Mouse (Mus musculus) liver, embryonic 15.5 days (tissue): ENCODE data around the gene Tlk1. TPM values are rescaled to one million over a fixed set of nuclear protein-coding genes. Genes with fewer than 3 reads are reported as not detected.
A peak's percentile ranks its signal among the peaks of the same experiment; 100 is the strongest.

Experiments used
- ATAC-seq: fragments of 200-750 bp; cut with Nextera tagmentation; 2 replicates; pipeline ENCODE4 v1.8.0; 2017; ENCODE audit warnings: moderate number of reproducible peaks, mild to moderate bottlenecking, moderate library complexity; ENCODE audit not compliant: insufficient read depth
- H3K27ac ChIP-seq: fragments of 300-500 bp; sonication (generic); replicated peaks from 2 replicates; pipeline ENCODE4 v1.5.1; 2015; ENCODE audit warnings: mild to moderate bottlenecking, inconsistent platforms
- H3K27me3 ChIP-seq: fragments of 300-500 bp; sonication (generic); 2 replicates; pipeline ENCODE4 v1.6.1; 2015; ENCODE audit warnings: mild to moderate bottlenecking, inconsistent platforms
- H3K36me3 ChIP-seq: fragments of 300-500 bp; sonication (generic); replicated peaks from 2 replicates; pipeline ENCODE4 v1.6.1; 2015; ENCODE audit warnings: moderate library complexity, mild to moderate bottlenecking, inconsistent platforms
- H3K4me1 ChIP-seq: fragments of 300-500 bp; sonication (generic); replicated peaks from 2 replicates; pipeline ENCODE4 v1.6.1; 2015; ENCODE audit warnings: inconsistent platforms
- H3K4me2 ChIP-seq: fragments of 300-500 bp; sonication (generic); 2 replicates; pipeline ENCODE4 v1.6.1; 2015; ENCODE audit warnings: moderate library complexity, mild to moderate bottlenecking, inconsistent platforms
- H3K4me3 ChIP-seq: fragments of 300-500 bp; sonication (generic); replicated peaks from 2 replicates; pipeline ENCODE4 v1.5.1; 2015; ENCODE audit warnings: mild to moderate bottlenecking, inconsistent platforms
- H3K9ac ChIP-seq: fragments of 300-500 bp; sonication (generic); 2 replicates; pipeline ENCODE4 v1.6.1; 2015; ENCODE audit warnings: moderate library complexity, mild to moderate bottlenecking, inconsistent platforms
- H3K9me3 ChIP-seq: fragments of 300-500 bp; sonication (generic); replicated peaks from 2 replicates; pipeline ENCODE4 v1.6.1; 2016; ENCODE audit warnings: inconsistent platforms
- WGBS: fragments of 180-500 bp; shearing (Covaris S2); methylation state at CpG from one replicate; pipeline ENCODE4 v1.1.7; 2015; ENCODE audit warnings: mixed read lengths; ENCODE audit not compliant: insufficient replicate concordance; 5-methylcytosine and 5-hydroxymethylcytosine counted together
- polyA plus RNA-seq: library from polyadenylated mRNA; unstranded; fragments of >200 nt; fragmentation: Nextera tagmentation; extraction: Ambion mirVana; gene quantifications from 2 replicates; pipeline ENCODE4 v1.2.1, GENCODE M21; 2015

Tlk1 gene
- polyA plus RNA-seq, 1 experiment from 2014 or later: 30.1 TPM

DNA sequence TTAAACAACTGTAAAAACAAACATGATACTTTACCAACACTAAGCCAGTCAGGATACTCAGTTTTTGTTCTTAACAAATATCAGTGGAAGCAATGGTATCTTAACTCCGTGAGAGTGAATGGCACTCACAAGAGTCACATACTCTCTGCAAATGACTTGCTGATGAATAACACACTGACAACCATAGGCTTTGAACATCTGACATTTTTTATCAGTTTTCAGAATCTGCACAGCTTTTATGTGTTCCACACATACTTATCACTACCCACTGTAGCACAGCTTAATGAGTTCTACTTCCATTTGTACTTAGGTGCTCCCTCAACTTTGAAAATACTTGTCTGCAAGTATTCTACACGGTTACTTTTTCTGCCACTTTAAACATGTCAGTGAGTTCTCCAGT lies 35.3 kb downstream of the Tlk1 start:
- Histone ChIP-seq H3K36me3 (peaks cover 30% of the 10 kb centered on the region), H3K9ac (no peak overlapping the region)
- 83% methylated on average over 2 of the region's 2 CpGs for WGBS

DNA sequence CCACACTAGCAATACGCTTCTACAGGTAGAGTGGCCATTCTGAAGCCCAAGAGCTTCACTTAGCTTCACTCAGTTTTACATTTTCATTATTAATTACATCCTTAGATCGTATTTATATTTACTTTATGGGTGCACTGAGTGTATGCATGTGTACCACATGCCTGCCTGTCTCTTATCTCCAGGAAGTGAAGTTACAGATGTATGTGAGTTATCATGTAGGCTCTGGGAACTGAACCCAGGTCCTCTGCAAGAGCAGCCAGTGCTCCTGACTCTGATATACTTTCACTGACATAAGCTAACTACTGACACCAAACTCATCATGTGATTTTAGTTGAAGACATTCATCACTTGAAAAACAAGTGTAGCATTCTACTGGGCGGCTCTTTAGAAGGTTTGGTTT lies 36.2 kb downstream of the Tlk1 start:
- Histone ChIP-seq H3K4me3 (no peak overlapping the region), H3K9me3 (no peaks in the 10 kb centered on the region), H3K9ac (no peak overlapping the region), H3K27ac (no peak overlapping the region), H3K27me3 (no peaks in the 10 kb centered on the region), H3K4me1 (peaks cover 4% of the 10 kb centered on the region; the same call in 1 of the 2 replicates), H3K4me2 (no peak overlapping the region), H3K36me3 (peaks cover 24% of the 10 kb centered on the region)
- 80% methylated on average over 3 of the region's 3 CpGs for WGBS
- ATAC-seq: no peak

More for the DNA sequence above, 35.3 kb downstream of the Tlk1 start:
- H3K4me3 ChIP-seq: no peak overlapping the region
- ATAC-seq: no peak
- no peak overlapping the region for H3K4me2 ChIP-seq
- no peaks in the 10 kb centered on the region for H3K27me3 ChIP-seq
- no peak overlapping the region for H3K27ac ChIP-seq
- H3K4me1 ChIP-seq: peaks cover 4% of the 10 kb centered on the region; the same call in 1 of the 2 replicates
- H3K9me3 ChIP-seq: no peaks in the 10 kb centered on the region

DNA sequence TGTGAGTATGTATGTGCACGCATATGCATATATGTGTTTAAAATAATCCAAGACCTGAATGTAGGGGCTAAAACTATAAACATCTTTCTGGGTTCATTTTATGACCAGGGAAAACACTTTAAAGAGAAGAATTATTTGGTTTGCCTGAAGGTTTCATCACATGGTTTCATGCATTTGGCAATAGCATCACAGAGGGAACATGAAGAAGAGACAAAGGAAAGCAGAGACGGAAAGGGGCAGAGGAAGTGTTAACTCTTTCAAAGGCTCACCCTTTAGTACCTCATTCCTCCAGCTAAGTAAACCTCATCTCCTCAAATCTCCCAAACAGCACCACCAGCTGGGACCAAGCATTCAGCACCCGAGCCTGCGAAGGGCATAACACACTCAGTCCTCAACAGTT lies 41.1 kb downstream of the Tlk1 start:
- no peak overlapping the region for H3K9ac ChIP-seq
- no peak for ATAC-seq
- H3K36me3 ChIP-seq: peaks cover 35% of the 10 kb centered on the region
- H3K9me3 ChIP-seq: no peaks in the 10 kb centered on the region
- H3K27me3 ChIP-seq: no peaks in the 10 kb centered on the region
- 84% methylated on average over 4 of the region's 4 CpGs for WGBS
- H3K4me2 ChIP-seq: no peak overlapping the region
- no peak overlapping the region for H3K27ac ChIP-seq
- no peak overlapping the region for H3K4me3 ChIP-seq
- H3K4me1 ChIP-seq: no peaks in the 10 kb centered on the region

DNA sequence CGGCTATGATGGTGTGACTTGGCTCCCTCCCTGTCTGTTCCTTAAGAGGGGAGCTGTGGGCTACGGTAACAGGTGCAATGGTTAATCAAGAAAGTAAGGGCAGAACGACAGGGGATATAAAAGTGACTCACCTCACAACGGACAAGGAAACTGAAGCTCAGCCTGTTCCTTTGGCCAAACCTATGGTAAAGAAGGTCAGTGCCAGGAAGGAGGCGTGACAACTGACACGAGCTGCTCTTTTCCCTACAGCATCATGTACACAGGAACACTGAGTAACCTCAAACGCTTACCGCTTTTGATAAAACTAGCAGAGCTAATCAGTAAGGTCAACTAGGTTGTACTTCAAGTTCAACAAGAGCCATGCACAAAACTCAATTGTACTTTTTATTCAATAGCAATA lies 42.0 kb downstream of the Tlk1 start:
- Histone ChIP-seq H3K4me2 (no peak overlapping the region), H3K9me3 (no peaks in the 10 kb centered on the region), H3K27me3 (no peaks in the 10 kb centered on the region), H3K27ac (no peak overlapping the region), H3K9ac (no peak overlapping the region), H3K36me3 (peaks cover 43% of the 10 kb centered on the region), H3K4me3 (no peak overlapping the region), H3K4me1 (no peaks in the 10 kb centered on the region)
- WGBS: 72% methylated on average over 8 of the region's 8 CpGs
- no peak for ATAC-seq

DNA sequence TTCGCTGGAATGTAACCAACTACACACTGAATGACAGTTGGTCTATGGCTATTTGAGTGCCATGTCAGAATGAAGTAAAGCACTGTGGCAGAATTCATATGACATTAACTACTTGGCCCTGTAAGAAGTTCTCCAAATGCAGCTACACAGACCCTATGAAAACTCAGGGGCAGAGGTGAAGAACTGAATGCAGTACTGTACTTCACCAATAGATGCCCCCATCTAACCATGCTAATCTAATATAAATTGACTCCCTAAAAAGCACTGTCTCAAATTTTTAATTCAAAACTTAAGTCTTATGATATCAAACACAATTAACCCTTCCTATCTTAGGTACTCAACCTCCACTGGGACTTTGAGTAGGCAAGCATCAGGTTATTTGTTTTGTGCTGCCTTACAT lies 45.9 kb downstream of the Tlk1 start:
- H3K4me3 ChIP-seq: no peak overlapping the region
- H3K4me1 ChIP-seq: 0 out of 2 replicates have a peak, but pooled peaks cover 3% of the 10 kb centered on the region
- 98% methylated on average over 1 of the region's 1 CpGs for WGBS
- ATAC-seq: peak; percentile 34; the same call in 1 of the 2 replicates
- H3K27me3 ChIP-seq: no peaks in the 10 kb centered on the region
- H3K27ac ChIP-seq: no peak overlapping the region
- no peak overlapping the region for H3K4me2 ChIP-seq
- H3K36me3 ChIP-seq: peaks cover 41% of the 10 kb centered on the region
- no peak overlapping the region for H3K9ac ChIP-seq
- no peaks in the 10 kb centered on the region for H3K9me3 ChIP-seq

DNA sequence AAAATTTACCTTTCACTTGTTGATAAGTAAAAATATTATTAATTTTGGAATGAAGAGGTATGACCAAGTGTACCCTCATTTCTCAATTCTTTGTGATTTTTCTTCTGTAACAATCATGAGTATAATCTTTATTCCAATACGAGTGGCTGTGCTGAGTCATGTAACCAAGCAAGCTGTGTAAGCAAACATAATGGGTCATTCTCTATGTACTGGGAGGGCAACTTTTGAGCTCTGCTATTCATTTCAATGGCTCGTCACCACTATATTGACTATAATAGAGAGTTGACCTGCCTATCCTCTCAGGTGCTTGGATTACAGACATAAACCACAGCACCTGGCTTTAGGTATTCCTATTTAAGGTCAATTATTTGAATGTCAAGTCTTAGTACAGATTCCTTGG lies 48.8 kb downstream of the Tlk1 start:
- Histone ChIP-seq H3K9ac (no peak overlapping the region), H3K4me1 (0 out of 2 replicates have a peak, but pooled peaks cover 5% of the 10 kb centered on the region), H3K36me3 (peaks cover 37% of the 10 kb centered on the region), H3K4me2 (no peak overlapping the region), H3K4me3 (no peak overlapping the region), H3K27ac (no peak overlapping the region), H3K9me3 (no peaks in the 10 kb centered on the region), H3K27me3 (no peaks in the 10 kb centered on the region)
- ATAC-seq: no peak
- 64% methylated on average over 2 of the region's 2 CpGs for WGBS

DNA sequence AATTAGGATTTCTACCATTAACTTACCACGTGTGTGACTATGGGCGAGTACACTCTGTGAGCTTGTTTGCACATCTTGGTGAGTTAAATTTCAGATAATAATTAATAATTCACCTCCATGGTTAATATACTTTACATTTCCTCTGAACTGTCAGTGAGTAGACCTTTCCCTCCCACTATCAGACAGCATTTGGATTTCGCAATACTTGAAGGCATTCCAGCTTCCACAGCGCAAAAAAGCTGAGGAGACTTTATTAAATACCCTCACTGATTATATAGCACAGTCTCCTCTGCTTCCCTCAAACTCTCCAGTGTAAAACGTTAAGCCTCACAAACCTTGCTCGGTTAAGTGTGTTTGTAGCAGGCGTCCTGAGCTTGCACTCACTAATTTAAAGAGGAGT lies 60.8 kb downstream of the Tlk1 start:
- H3K4me3 ChIP-seq: no peak overlapping the region
- no peaks in the 10 kb centered on the region for H3K27me3 ChIP-seq
- ATAC-seq: no peak
- peaks cover 30% of the 10 kb centered on the region for H3K36me3 ChIP-seq
- WGBS: 82% methylated on average over 7 of the region's 7 CpGs
- H3K9me3 ChIP-seq: no peaks in the 10 kb centered on the region
- H3K4me1 ChIP-seq: peaks cover 6% of the 10 kb centered on the region; the same call in 1 of the 2 replicates
- H3K9ac ChIP-seq: no peak overlapping the region
- no peak overlapping the region for H3K27ac ChIP-seq
- H3K4me2 ChIP-seq: no peak overlapping the region

DNA sequence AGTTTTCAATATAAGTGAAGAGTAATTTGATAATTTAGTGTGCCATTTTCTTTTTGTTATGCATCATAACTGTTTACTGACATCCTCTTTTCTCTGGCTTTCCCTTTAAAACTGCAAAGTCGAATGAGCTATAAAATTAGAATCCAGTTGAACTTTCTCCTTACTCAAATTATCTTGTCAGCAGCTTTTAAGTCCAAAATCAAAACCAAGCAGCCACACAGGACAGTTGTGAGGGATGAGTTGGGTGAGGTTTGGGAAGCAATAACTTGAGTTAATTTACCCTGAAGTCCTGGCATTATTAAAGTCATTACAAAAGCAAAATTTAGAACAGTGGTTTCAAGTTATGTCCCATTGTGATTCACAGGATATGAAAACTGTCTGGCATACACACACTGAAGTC lies 62.8 kb downstream of the Tlk1 start:
- no peaks in the 10 kb centered on the region for H3K9me3 ChIP-seq
- no peak overlapping the region for H3K9ac ChIP-seq
- peaks cover 21% of the 10 kb centered on the region for H3K36me3 ChIP-seq
- H3K4me2 ChIP-seq: no peak overlapping the region
- H3K27me3 ChIP-seq: no peaks in the 10 kb centered on the region
- no peak overlapping the region for H3K4me3 ChIP-seq
- no peak overlapping the region for H3K27ac ChIP-seq
- 80% methylated on average over 1 of the region's 1 CpGs for WGBS
- no peak for ATAC-seq
- H3K4me1 ChIP-seq: peaks cover 6% of the 10 kb centered on the region; the same call in 1 of the 2 replicates

DNA sequence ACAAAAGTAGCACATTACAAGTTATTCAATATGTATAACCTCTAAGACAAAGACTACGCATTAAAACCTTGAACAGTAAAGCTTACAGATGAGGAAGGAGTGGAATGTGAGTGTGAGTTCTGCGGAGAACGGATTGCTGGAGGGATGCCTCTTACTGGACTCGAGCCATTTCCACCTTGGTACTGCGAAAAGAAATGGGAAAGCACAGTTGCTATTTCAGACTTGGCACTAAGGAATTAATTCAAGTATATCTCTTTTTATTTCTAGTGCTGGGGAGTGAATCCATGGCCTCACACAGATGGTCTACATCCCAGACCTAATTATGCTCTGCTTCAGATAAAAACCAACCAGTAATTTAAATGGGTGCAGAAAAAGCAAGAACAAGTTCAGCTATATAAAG lies 73.4 kb downstream of the Tlk1 start:
- no peak overlapping the region for H3K4me3 ChIP-seq
- H3K36me3 ChIP-seq: peaks cover 63% of the 10 kb centered on the region
- H3K4me1 ChIP-seq: no peaks in the 10 kb centered on the region
- no peaks in the 10 kb centered on the region for H3K9me3 ChIP-seq
- H3K27ac ChIP-seq: no peak overlapping the region
- no peak overlapping the region for H3K9ac ChIP-seq
- no peak for ATAC-seq
- no peak overlapping the region for H3K4me2 ChIP-seq
- 83% methylated on average over 5 of the region's 5 CpGs for WGBS
- no peaks in the 10 kb centered on the region for H3K27me3 ChIP-seq

DNA sequence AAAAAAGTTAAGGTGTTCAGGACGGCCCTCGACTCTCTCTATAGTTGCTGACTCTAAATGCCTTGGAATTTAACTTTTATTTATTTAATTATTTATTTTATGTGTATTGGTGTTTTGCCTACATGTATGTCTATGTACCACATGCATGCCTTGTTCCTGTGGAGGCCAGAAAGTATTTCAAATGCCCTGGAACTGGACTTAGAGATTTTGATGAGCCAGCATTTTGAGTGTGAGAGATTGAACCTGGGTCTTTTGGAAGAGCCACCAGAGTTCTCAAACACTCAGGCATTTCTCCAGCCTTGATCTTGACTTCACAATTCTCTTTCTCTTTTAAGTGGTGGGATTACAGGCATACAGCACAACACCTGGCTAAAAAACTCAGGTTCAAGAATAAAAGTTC lies 73.9 kb downstream of the Tlk1 start:
- no peaks in the 10 kb centered on the region for H3K27me3 ChIP-seq
- H3K36me3 ChIP-seq: peaks cover 65% of the 10 kb centered on the region
- no peak overlapping the region for H3K9ac ChIP-seq
- no peak for ATAC-seq
- no peak overlapping the region for H3K4me3 ChIP-seq
- no peaks in the 10 kb centered on the region for H3K4me1 ChIP-seq
- 93% methylated on average over 2 of the region's 2 CpGs for WGBS
- H3K9me3 ChIP-seq: no peaks in the 10 kb centered on the region
- H3K4me2 ChIP-seq: no peak overlapping the region
- H3K27ac ChIP-seq: no peak overlapping the region

DNA sequence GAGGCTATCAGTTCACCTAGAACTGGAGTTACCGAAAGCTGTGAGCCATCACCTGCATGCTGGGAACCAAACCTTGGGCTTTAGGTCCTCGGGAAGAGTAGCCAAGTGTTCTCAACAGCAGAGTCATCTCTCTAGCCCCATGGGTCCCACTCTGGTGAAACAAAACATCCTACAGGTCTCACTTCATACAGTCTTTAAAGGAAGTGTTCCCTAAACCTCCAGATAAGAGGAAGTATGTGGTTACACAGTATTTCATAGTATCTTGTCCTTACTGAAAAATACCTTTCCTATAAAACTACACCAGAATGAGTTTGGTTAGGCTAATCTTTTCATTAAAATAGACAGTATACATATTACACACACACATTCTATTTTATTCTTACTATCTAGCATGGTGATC lies 82.9 kb downstream of the Tlk1 start:
- WGBS: 67% methylated on average over 2 of the region's 2 CpGs
- H3K9me3 ChIP-seq: no peaks in the 10 kb centered on the region
- H3K4me1 ChIP-seq: no peaks in the 10 kb centered on the region
- peaks cover 79% of the 10 kb centered on the region for H3K36me3 ChIP-seq
- H3K4me3 ChIP-seq: no peak overlapping the region
- no peaks in the 10 kb centered on the region for H3K27me3 ChIP-seq
- ATAC-seq: no peak
- no peak overlapping the region for H3K27ac ChIP-seq
- no peak overlapping the region for H3K9ac ChIP-seq
- no peak overlapping the region for H3K4me2 ChIP-seq

DNA sequence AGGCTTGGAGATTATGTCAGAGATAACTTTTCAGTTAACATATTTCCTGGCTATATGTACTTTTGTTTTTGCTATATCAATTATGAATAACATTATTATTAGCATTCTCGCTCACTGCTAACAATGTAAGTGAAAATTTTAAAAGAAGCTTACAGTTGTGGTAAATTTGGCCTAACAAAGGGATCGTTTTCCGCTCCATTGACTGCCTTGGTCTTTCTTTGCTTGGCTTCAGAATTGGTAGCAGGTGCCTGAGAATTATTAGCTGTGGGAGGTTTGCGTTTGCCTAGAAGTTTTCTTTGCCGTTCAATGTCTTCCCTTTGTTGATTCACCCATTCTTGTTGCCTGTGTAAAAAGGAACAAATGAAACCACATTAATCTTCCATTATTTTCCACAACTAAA lies 83.6 kb downstream of the Tlk1 start:
- Histone ChIP-seq H3K27me3 (no peaks in the 10 kb centered on the region), H3K27ac (no peak overlapping the region), H3K9me3 (no peaks in the 10 kb centered on the region), H3K9ac (no peak overlapping the region), H3K4me2 (no peak overlapping the region), H3K4me3 (no peak overlapping the region), H3K4me1 (no peaks in the 10 kb centered on the region), H3K36me3 (peaks cover 82% of the 10 kb centered on the region)
- WGBS: 91% methylated on average over 5 of the region's 5 CpGs
- no peak for ATAC-seq
